Mouse (Mus musculus) liver, adult 2 months (tissue): Measurements from ENCODE around the gene Cnih3.

Source experiments
- CTCF ChIP-seq: fragments of 200-500 bp; IDR thresholded peaks from 2 replicates; pipeline ENCODE4 v1.5.1; 2011; ENCODE audit warnings: low read depth, low read length, control low read depth
- POLR2A ChIP-seq: fragments of 200-500 bp; IDR thresholded peaks from 2 replicates; pipeline ENCODE4 v1.6.1; 2011; ENCODE audit warnings: low read length, control low read depth; ENCODE audit not compliant: insufficient read depth; ENCODE audit errors: extremely low read depth

- TF ChIP-seq POLR2A (no peak), CTCF (no peak)
Measured at GRCm38 (mm10) chr1:181313046-181313415, 39.4 kb upstream of the Cnih3 start.
